Mouse (Mus musculus) limb, embryonic 10.5 days (tissue): Measurements from ENCODE around the gene Fam25c. TPM values are rescaled to one million over a fixed set of nuclear protein-coding genes. Genes with fewer than 3 reads are reported as not detected.
"Not testable (repeated sequence)": the region's sequence is repeated elsewhere in the genome, so short reads cannot be mapped to it uniquely, and the experiment has no call there.

Experiments
- DNase-seq: peaks from one replicate; pipeline ENCODE4 v3.0.0-alpha.2; 2017; ENCODE audit warnings: low spot score
- H3K27ac ChIP-seq: fragments of 300-500 bp; sonication (generic); 2 replicates; pipeline ENCODE4 v1.5.1; 2016; ENCODE audit warnings: mild to moderate bottlenecking
- H3K27me3 ChIP-seq: fragments of 300-500 bp; sonication (generic); 2 replicates; pipeline ENCODE4 v1.6.1; 2016; ENCODE audit warnings: low read depth, mild to moderate bottlenecking; ENCODE audit not compliant: poor library complexity, severe bottlenecking
- H3K36me3 ChIP-seq: fragments of 300-500 bp; sonication (generic); 2 replicates; pipeline ENCODE4 v1.6.1; 2016; ENCODE audit warnings: mild to moderate bottlenecking, moderate library complexity
- H3K4me1 ChIP-seq: fragments of 300-500 bp; sonication (generic); 2 replicates; pipeline ENCODE4 v1.6.1; 2016
- H3K4me3 ChIP-seq: fragments of 300-500 bp; sonication (generic); 2 replicates; pipeline ENCODE4 v1.5.1; 2016; ENCODE audit warnings: mild to moderate bottlenecking, moderate library complexity
- H3K9me3 ChIP-seq: fragments of 300-500 bp; sonication (generic); replicated peaks from 2 replicates; pipeline ENCODE4 v1.6.1; 2016; ENCODE audit warnings: mild to moderate bottlenecking
- WGBS: fragments of 180-500 bp; shearing (Covaris S2); methylation state at CpG from one replicate; pipeline ENCODE4 v1.1.7; 2016; 5-methylcytosine and 5-hydroxymethylcytosine counted together
- polyA plus RNA-seq: library from polyadenylated mRNA; unstranded; fragments of >200 nt; fragmentation: Nextera tagmentation; extraction: Ambion mirVana; gene quantifications from 2 replicates; pipeline ENCODE4 v1.2.1, GENCODE M21; 2016

The Fam25c gene
- polyA plus RNA-seq, 1 experiment from 2014 or later = not detected

DNA sequence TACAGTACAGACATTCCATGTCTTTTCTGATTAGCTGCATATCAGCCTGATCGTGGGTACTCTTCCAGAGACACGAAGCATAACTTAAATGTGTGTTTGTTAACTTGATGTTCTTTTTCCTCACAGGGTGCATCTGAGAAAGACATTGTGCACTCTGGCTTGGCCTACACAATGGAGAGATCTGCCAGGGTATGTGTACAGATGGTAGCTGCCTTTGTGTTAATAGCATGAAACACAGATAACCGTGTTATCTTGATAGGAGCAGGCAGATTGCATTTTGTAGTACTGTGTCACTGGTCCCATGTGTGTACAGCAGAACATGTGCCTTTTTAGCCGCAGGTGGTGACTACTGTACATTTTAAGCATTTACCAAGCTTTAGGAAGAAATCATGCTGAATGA is 13.2 kb downstream of the Fam25c start:
- Histone ChIP-seq H3K27me3 (no peaks in the 10 kb centered on the region), H3K36me3 (peaks cover 78% of the 10 kb centered on the region), H3K27ac (no peak overlapping the region), H3K4me1 (no peaks in the 10 kb centered on the region), H3K4me3 (no peak overlapping the region), H3K9me3 (no peaks in the 10 kb centered on the region)
- WGBS = 91% methylated on average over 4 of the region's 4 CpGs
- no peak for DNase-seq

GRCm38 (mm10) chr14:34339446-34339845 is 15.8 kb downstream of the Fam25c start:
- WGBS = 90% methylated on average over 1 of the region's 1 CpGs
- Histone ChIP-seq H3K4me1 (no peaks in the 10 kb centered on the region), H3K9me3 (no peaks in the 10 kb centered on the region), H3K27me3 (no peaks in the 10 kb centered on the region), H3K36me3 (peaks cover 94% of the 10 kb centered on the region), H3K27ac (no peak overlapping the region), H3K4me3 (no peak overlapping the region)
- DNase-seq = no peak

- H3K27ac ChIP-seq = no peak overlapping the region
- H3K27me3 ChIP-seq = no peaks in the 10 kb centered on the region
- H3K9me3 ChIP-seq = no peaks in the 10 kb centered on the region
- H3K36me3 ChIP-seq = peaks cover 88% of the 10 kb centered on the region
- 91% methylated on average over 5 of the region's 5 CpGs for WGBS
- no peak overlapping the region for H3K4me3 ChIP-seq
- DNase-seq = no peak
- H3K4me1 ChIP-seq = no peaks in the 10 kb centered on the region
Observed at GRCm38 (mm10) chr14:34332476-34332875, 22.8 kb downstream of the Fam25c start.

DNA sequence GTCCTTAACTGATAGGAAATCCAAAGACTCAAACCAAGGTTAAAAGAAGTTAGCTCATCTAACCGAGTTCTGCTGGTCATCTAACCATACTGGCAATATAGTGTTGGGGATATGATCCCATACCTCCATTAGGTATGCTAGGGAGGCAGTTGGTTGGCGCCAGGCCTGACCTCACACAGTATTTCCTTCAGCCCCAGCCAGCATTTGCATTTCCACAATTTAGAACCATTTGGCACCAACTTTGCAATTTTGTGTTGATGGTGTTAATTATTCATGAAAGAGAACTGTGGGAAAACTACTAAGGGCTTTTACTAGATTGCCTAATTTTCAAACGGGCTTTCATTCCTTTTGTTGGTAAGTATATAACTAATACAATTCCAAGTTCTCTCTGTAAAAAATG is 23.3 kb downstream of the Fam25c start:
- Histone ChIP-seq H3K27me3 (no peaks in the 10 kb centered on the region), H3K4me3 (no peak overlapping the region), H3K27ac (no peak overlapping the region), H3K9me3 (no peaks in the 10 kb centered on the region), H3K4me1 (no peaks in the 10 kb centered on the region), H3K36me3 (peaks cover 87% of the 10 kb centered on the region)
- WGBS = 93% methylated on average over 3 of the region's 3 CpGs
- DNase-seq = no peak

GRCm38 (mm10) chr14:34330657-34331158 is 24.5 kb downstream of the Fam25c start:
- DNase-seq = no peak
- Histone ChIP-seq H3K4me1 (no peaks in the 10 kb centered on the region), H3K9me3 (no peaks in the 10 kb centered on the region), H3K4me3 (no peak overlapping the region), H3K36me3 (peaks cover 86% of the 10 kb centered on the region), H3K27me3 (no peaks in the 10 kb centered on the region), H3K27ac (no peak overlapping the region)
- WGBS = 91% methylated on average over 9 of the region's 9 CpGs

DNA sequence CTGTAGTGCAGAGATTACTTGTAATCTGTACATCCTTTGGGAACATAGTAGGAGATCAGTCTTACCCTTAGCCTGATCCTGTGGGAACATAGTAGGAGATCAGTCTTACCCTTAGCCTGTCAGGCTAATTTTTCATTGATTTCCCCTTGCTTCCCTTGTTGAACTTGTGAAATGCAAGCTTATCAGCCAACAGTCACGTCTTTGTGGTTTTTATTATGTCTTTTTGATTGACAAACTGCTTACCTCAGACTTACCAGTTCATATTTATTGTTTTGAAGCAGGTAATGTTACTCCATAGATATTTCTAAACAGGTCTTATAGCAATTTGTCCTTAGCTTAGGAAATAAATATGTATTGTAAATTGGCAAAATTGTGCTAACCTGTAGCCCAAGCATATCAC is 27.6 kb downstream of the Fam25c start:
- H3K4me1 ChIP-seq = no peaks in the 10 kb centered on the region
- H3K27me3 ChIP-seq = no peaks in the 10 kb centered on the region
- DNase-seq = no peak
- WGBS = 100% methylated on average over 1 of the region's 1 CpGs
- peaks cover 85% of the 10 kb centered on the region for H3K36me3 ChIP-seq
- H3K27ac ChIP-seq = no peak overlapping the region
- H3K4me3 ChIP-seq = no peak overlapping the region
- H3K9me3 ChIP-seq = no peaks in the 10 kb centered on the region

DNA sequence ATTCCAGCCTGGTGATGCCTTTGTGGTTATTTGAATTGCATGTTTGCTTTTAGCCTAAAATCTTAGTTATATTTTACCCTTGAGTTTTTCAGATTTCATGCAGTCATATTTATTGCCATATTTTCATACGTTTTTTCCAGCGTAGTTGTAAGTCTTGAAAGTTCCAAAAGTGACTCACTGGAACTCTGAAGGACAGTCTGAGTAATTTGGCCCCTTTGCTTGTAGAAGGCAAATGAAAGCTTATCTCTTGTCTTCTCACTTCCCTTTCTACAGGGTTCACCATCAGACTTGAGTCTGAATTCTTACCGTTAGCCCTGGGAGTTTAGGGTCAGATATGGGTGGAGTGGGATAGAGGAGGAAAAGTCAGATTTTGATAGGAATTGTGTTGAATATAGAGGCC is 28.6 kb downstream of the Fam25c start:
- 96% methylated on average over 3 of the region's 3 CpGs for WGBS
- Histone ChIP-seq H3K4me3 (no peak overlapping the region), H3K9me3 (no peaks in the 10 kb centered on the region), H3K27me3 (no peaks in the 10 kb centered on the region), H3K27ac (no peak overlapping the region), H3K36me3 (peaks cover 79% of the 10 kb centered on the region), H3K4me1 (no peaks in the 10 kb centered on the region)
- no peak for DNase-seq

GRCm38 (mm10) chr14:34323576-34324085 is 31.6 kb downstream of the Fam25c start:
- WGBS = 93% methylated on average over 5 of the region's 5 CpGs
- Histone ChIP-seq H3K4me1 (no peaks in the 10 kb centered on the region), H3K36me3 (peaks cover 81% of the 10 kb centered on the region), H3K9me3 (no peaks in the 10 kb centered on the region), H3K27ac (no peak overlapping the region), H3K4me3 (no peak overlapping the region), H3K27me3 (no peaks in the 10 kb centered on the region)
- DNase-seq = no peak

GRCm38 (mm10) chr14:34318113-34318512 is 37.1 kb downstream of the Fam25c start:
- peaks cover 3% of the 10 kb centered on the region for H3K4me1 ChIP-seq
- no peak overlapping the region for H3K27ac ChIP-seq
- DNase-seq = no peak
- no peaks in the 10 kb centered on the region for H3K9me3 ChIP-seq
- H3K4me3 ChIP-seq = no peak overlapping the region
- H3K27me3 ChIP-seq = no peaks in the 10 kb centered on the region
- peaks cover 64% of the 10 kb centered on the region for H3K36me3 ChIP-seq

DNA sequence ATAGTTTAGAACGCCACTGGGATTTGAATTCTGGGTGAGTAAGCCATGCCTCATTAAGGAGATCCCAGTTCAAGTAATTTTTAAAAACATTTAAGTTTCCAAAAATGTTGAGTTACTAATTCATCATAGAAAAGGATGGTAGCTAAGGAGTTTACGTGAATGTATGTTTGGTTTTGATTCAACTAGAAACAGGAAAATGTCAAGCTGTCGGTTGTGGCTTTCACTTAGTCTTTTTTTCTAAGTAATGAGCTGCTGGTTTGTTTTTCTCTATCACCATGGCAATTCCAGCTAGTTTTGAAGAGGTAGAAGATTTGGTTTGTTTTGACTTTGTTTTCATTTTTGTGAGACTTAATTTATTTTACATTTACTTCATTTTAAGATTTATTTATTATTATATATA is 37.8 kb downstream of the Fam25c start:
- Histone ChIP-seq H3K36me3 (peaks cover 58% of the 10 kb centered on the region), H3K27me3 (no peaks in the 10 kb centered on the region)
- 96% methylated on average over 3 of the region's 3 CpGs for WGBS

DNA sequence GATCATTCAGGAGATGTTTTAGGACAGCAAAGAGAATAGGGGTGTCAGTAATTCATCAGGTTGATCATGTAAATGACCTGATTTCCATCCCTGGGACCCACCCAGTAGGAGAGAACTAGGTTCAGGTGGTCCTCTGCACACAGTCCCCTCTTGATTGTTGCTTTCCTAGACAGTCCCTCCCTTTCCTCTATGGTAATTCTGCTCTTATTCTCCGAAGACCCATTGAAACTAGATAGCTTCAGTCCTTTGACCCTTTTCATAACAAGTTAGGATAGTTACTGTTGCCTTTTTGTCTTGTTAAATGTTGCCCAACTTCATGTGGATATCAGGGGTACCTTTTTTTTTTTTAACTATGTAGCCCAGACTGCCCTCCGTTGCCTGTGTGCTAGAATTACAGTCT is 38.9 kb downstream of the Fam25c start:
- no peaks in the 10 kb centered on the region for H3K27me3 ChIP-seq
- H3K27ac ChIP-seq = no peak overlapping the region
- peaks cover 18% of the 10 kb centered on the region for H3K4me1 ChIP-seq
- H3K36me3 ChIP-seq = peaks cover 53% of the 10 kb centered on the region
- no peak overlapping the region for H3K4me3 ChIP-seq
- 91% methylated on average over 2 of the region's 2 CpGs for WGBS
- H3K9me3 ChIP-seq = no peaks in the 10 kb centered on the region
- DNase-seq = no peak

More for the DNA sequence above, 37.8 kb downstream of the Fam25c start:
- Histone ChIP-seq H3K27ac (no peak overlapping the region), H3K4me3 (no peak overlapping the region), H3K4me1 (peaks cover 9% of the 10 kb centered on the region), H3K9me3 (no peaks in the 10 kb centered on the region)
- DNase-seq = no peak

- Histone ChIP-seq H3K36me3 (peaks cover 37% of the 10 kb centered on the region), H3K4me1 (peaks cover 18% of the 10 kb centered on the region), H3K4me3 (no peak overlapping the region), H3K27ac (no peak overlapping the region), H3K27me3 (no peaks in the 10 kb centered on the region), H3K9me3 (no peaks in the 10 kb centered on the region)
- DNase-seq = no peak
- 94% methylated on average over 3 of the region's 3 CpGs for WGBS
Observed at GRCm38 (mm10) chr14:34314796-34315195, 40.4 kb downstream of the Fam25c start.

GRCm38 (mm10) chr14:34314383-34314782 is 40.9 kb downstream of the Fam25c start:
- H3K27me3 ChIP-seq, H3K4me3 ChIP-seq, DNase-seq, H3K27ac ChIP-seq, H3K9me3 ChIP-seq: not testable (repeated sequence)
- peaks cover 18% of the 10 kb centered on the region for H3K4me1 ChIP-seq
- WGBS = 94% methylated on average over 8 of the region's 8 CpGs
- peaks cover 33% of the 10 kb centered on the region for H3K36me3 ChIP-seq

- Histone ChIP-seq H3K36me3 (peaks cover 26% of the 10 kb centered on the region), H3K9me3 (no peaks in the 10 kb centered on the region), H3K4me3 (no peak overlapping the region), H3K27ac (no peak overlapping the region), H3K4me1 (peaks cover 18% of the 10 kb centered on the region), H3K27me3 (no peaks in the 10 kb centered on the region)
- DNase-seq = no peak
- 90% methylated on average over 3 of the region's 3 CpGs for WGBS
Observed at GRCm38 (mm10) chr14:34313612-34314011, 41.6 kb downstream of the Fam25c start.
